Comparison of ENCODE assay signal across 13 mouse cellular contexts in the genomic region with DNA sequence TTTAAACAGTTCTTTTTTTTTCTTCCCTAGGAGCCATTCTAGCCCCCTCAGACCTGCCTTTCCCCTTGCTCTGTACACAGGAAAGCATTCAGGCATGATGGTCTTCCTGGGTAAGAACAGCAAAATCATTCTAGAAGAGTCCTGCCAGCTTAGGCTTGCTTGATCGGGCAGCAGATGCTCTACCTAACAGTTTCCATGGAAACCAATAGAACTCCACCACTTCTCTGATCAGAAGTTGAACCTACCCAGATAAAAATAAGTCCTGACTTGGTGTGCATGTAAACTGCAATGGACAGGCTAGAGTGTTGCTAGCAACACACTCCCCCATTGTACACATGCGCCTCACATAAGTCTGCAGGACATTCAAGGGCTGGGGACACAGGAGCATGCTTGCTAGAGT. TPM values are rescaled to one million over a fixed set of nuclear protein-coding genes. Genes with fewer than 3 reads are reported as not detected.
DNase-seq lines count a peak whose midpoint lies in the region; ATAC-seq lines count a peak whose summit lies in the region.
"Had no signal": no experiment of that assay in that cellular context is flagged by ENCODE, and none has a peak within 500 bp of the region (broad histone marks: within the 10 kb centered on the region; RNA-seq: fewer than 3 reads in every experiment).

No protein-coding gene starts in this region.

- no peaks in the 10 kb centered on the region for H3K9me3 ChIP-seq in heart, embryonic 13.5 days
- H3K9me3 ChIP-seq in midbrain, embryonic 14.5 days (ENCODE audit: control insufficient read depth, low read length): no peaks in the 10 kb centered on the region
- no peaks in the 10 kb centered on the region for H3K9me3 ChIP-seq in midbrain, embryonic 10.5 days (replicated peaks)

- no peak overlapping the region for H3K4me3 ChIP-seq in heart, embryonic 13.5 days
- H3K4me3 ChIP-seq in midbrain, embryonic 14.5 days (replicated peaks; ENCODE audit: low read depth, low read length): no peak overlapping the region
- no peak overlapping the region for H3K4me3 ChIP-seq in midbrain, embryonic 10.5 days
- H3K4me3 ChIP-seq: heart, adult 2 months had no signal

- peaks cover 36% of the 10 kb centered on the region for H3K4me1 ChIP-seq in heart, embryonic 13.5 days
- no peaks in the 10 kb centered on the region for H3K4me1 ChIP-seq in midbrain, embryonic 14.5 days (ENCODE audit: control insufficient read depth, insufficient read depth, low read length)
- peaks cover 13% of the 10 kb centered on the region for H3K4me1 ChIP-seq in midbrain, embryonic 10.5 days

- no peaks in the 10 kb centered on the region for H3K36me3 ChIP-seq in heart, embryonic 13.5 days
- H3K36me3 ChIP-seq in midbrain, embryonic 14.5 days (ENCODE audit: control insufficient read depth, insufficient read depth, low read length): peaks cover 25% of the 10 kb centered on the region
- peaks cover 29% of the 10 kb centered on the region for H3K36me3 ChIP-seq in midbrain, embryonic 10.5 days

- H3K4me2 ChIP-seq in heart, embryonic 13.5 days: no peak overlapping the region
- no peak overlapping the region for H3K4me2 ChIP-seq in midbrain, embryonic 14.5 days (ENCODE audit: low read length)
- H3K4me2 ChIP-seq: liver, embryonic 11.5 days had no signal

- no peak overlapping the region for H3K9ac ChIP-seq in heart, embryonic 13.5 days
- no peak overlapping the region for H3K9ac ChIP-seq in midbrain, embryonic 14.5 days (replicated peaks; ENCODE audit: low read length)

- WGBS in heart, embryonic 13.5 days: 85% methylated on average over 2 of the region's 2 CpGs
- WGBS in midbrain, embryonic 14.5 days: 62% methylated on average over 2 of the region's 2 CpGs
- WGBS in midbrain, embryonic 10.5 days: 91% methylated on average over 2 of the region's 2 CpGs

- ATAC-seq in heart, embryonic 13.5 days (ENCODE audit: extremely low read depth, insufficient number of reproducible peaks, low FRiP score, low TSS enrichment): no peak
- ATAC-seq in midbrain, embryonic 14.5 days (ENCODE audit: low FRiP score, low TSS enrichment): no peak
- ATAC-seq: forebrain, embryonic 14.5 days; inflammation-experienced regulatory T-cells, adult 6 months had no signal

- H3K27ac ChIP-seq in heart, embryonic 13.5 days (replicated peaks): peak overlapping the region; percentile 54
- 0 out of 2 replicates have a peak overlapping the region, but pooled peaks have one; percentile 20 for H3K27ac ChIP-seq in midbrain, embryonic 14.5 days (replicated peaks; ENCODE audit: low read depth, low read length)
- no peak overlapping the region for H3K27ac ChIP-seq in midbrain, embryonic 10.5 days (replicated peaks)
- H3K27ac ChIP-seq: heart, adult 2 months had no signal

- H3K27me3 ChIP-seq in heart, embryonic 13.5 days (replicated peaks): 0 out of 2 replicates have a peak, but pooled peaks cover 5% of the 10 kb centered on the region
- H3K27me3 ChIP-seq in midbrain, embryonic 14.5 days (ENCODE audit: control insufficient read depth, insufficient read depth, low read length): no peaks in the 10 kb centered on the region
- no peaks in the 10 kb centered on the region for H3K27me3 ChIP-seq in midbrain, embryonic 10.5 days (ENCODE audit: low read depth, poor library complexity, severe bottlenecking)

- DNase-seq in heart, adult 9 months (ENCODE audit: low spot score in 2 of 2): no peak
- DNase-seq in layer of hippocampus, adult 18-20 months (ENCODE audit: low spot score in 2 of 2): peak; percentile 45 to 69
- no peak for DNase-seq in layer of hippocampus, adult 9-10 months (ENCODE audit: low spot score)
- DNase-seq in midbrain, embryonic 14.5 days: no peak
- no peak for DNase-seq in midbrain, embryonic 10.5 days (ENCODE audit: low spot score)
- peak; percentile 74 for DNase-seq in telencephalon, adult 2 months (ENCODE audit: low read depth, low spot score)
- DNase-seq: cerebellum, adult 9-10 months; thymus, postnatal 25 days had no signal

RNA-seq across cellular contexts. Expression of gene Slc39a9, which starts 39.5 kb away (rescaled TPM):
- polyA plus RNA-seq in heart, embryonic 13.5 days (2015; fragmentation: Nextera tagmentation; extraction: Ambion mirVana): 15.9 and 17.2 TPM in 2 replicates
- total RNA-seq in layer of hippocampus, adult 18-20 months (2021): 10 to 100 TPM; 37.6 to 40.6 TPM
- 20.2 and 29.5 TPM in 2 replicates for polyA plus RNA-seq in midbrain, embryonic 14.5 days (2014; fragmentation: Nextera tagmentation; extraction: Ambion mirVana)
- polyA plus RNA-seq in midbrain, embryonic 10.5 days (2016; fragmentation: Nextera tagmentation; extraction: Ambion mirVana): 26.3 and 27.1 TPM in 2 replicates

RNA-seq across cellular contexts. Expression of gene Erh, which starts 39.9 kb away (rescaled TPM):
- 165 and 195 TPM in 2 replicates for polyA plus RNA-seq in heart, embryonic 13.5 days (2015; fragmentation: Nextera tagmentation; extraction: Ambion mirVana)
- total RNA-seq in layer of hippocampus, adult 18-20 months (2021): 10 to 100 TPM; 29.9 to 34.3 TPM
- 258 and 288 TPM in 2 replicates for polyA plus RNA-seq in midbrain, embryonic 14.5 days (2014; fragmentation: Nextera tagmentation; extraction: Ambion mirVana)
- polyA plus RNA-seq in midbrain, embryonic 10.5 days (2016; fragmentation: Nextera tagmentation; extraction: Ambion mirVana): 513 and 531 TPM in 2 replicates

Comparison
In these comparisons a context has a peak if more than half of its experiments do, and no peak if none do; other contexts are left out.
1. DNase-seq: peak in layer of hippocampus, adult 18-20 months (2 of 2) and telencephalon, adult 2 months (single experiment); none in heart, adult 9 months (0 of 2), layer of hippocampus, adult 9-10 months (single experiment), midbrain, embryonic 14.5 days (single experiment) and midbrain, embryonic 10.5 days (single experiment).